Mouse (Mus musculus) ES-CJ7 (cell line): ENCODE results near the gene Ezh2.
"Not testable (repeated sequence)": the region's sequence is repeated elsewhere in the genome, so short reads cannot be mapped to it uniquely, and the experiment has no call there.

ENCODE experiments used
- DNase-seq: peaks from one replicate; pipeline ENCODE4 v3.0.0; 2011; ENCODE audit warnings: low read depth, low spot score

Gene Ezh2

GRCm38 (mm10) chr6:47594926-47595623, at the start of gene Ezh2:
Gene Ezh2, minus strand, starts transcription at chr6:47595341.
- DNase-seq = peak; percentile 97

- DNase-seq = no peak
These were observed 41.5 kb upstream of the Ezh2 start for GRCm38 (mm10) chr6:47636527-47637076.

DNA sequence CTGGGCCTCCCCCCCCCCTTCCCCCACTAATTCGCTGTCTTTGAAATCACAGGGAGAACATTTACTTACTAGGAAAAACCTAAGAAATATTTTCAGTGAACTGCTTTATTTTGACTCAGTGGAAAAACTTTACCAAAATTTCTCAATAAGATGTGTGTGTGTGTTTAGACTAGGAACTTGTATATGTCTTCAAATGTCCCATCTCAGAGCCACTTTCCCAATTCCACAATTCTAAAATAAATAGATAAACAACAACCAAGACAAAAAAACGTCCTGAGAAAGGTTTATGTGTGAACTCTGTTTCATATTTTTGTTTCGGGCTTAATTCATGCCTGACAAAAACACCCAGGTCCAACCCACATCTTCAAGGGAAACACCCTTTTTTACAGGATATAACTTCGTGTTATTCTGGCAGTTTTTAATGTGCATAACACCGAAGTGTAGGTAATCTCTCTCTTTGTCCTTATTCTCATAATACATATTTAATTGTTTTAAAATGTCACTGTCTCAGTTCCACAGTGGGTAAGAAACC, 40.9 kb upstream of the Ezh2 start:
- DNase-seq = no peak

DNA sequence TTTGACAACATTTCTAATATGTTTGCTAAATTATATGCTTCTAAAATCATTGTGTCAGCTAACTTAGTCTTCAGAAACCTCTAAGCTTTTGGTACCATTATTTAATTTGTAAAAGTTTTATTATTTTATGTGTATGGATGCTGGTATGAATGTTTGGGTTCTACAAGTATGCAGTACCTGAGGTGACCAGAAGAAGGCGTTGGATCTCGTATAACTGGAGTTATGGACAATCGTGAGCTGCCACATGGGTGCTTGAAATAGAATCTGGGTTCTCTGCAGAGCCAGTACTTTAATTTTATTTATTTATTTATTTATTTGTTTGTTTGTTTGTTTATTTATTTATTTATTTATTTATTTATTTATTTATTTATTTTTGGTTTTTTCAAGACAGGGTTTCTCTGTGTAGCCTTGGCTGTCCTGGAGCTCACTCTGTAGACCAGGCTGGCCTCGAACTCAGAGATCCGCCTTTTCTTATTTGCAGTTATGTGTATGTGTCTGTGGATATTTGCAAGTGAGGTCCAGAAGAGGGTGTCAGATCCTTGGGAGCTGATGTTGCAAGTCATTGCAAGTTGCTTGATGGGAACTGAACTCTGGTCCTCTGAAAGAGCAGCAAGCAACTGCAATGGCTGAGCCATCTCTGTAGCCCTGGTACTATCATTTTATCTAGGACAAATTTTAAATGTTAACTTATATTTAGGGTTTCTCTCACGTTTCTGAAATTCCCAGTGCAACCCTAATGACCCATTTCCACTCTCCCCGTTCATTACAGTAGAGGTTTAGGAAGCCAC, 40.3 kb upstream of the Ezh2 start:
- DNase-seq = peak; percentile 70

GRCm38 (mm10) chr6:47633467-47633866, 38.3 kb upstream of the Ezh2 start:
- DNase-seq = peak; percentile 92

- not testable (repeated sequence) for DNase-seq
These were observed 34.9 kb upstream of the Ezh2 start for GRCm38 (mm10) chr6:47630061-47630460.

- DNase-seq = no peak
These were observed 32.8 kb upstream of the Ezh2 start for GRCm38 (mm10) chr6:47627978-47628377.

DNA sequence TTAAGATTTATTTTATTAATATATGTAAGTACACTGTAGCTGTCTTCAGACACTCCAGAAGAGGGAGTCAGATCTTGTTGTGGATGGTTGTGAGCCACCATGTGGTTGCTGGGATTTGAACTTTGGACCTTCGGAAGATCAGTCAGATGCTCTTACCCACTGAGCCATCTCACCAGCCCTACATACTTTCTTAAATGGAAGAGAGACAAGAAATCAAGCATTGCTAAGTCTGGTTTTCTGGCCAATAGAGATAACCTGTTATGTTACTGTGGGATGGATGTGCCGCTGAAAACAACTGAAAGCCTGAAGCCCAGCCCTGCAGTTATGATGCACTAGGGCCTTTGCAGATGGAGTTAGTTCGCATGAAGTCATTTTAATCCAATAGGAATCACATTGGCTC, 31.8 kb upstream of the Ezh2 start:
- not testable (repeated sequence) for DNase-seq

- DNase-seq = no peak
These were observed 25.9 kb upstream of the Ezh2 start for GRCm38 (mm10) chr6:47621039-47621438.

DNA sequence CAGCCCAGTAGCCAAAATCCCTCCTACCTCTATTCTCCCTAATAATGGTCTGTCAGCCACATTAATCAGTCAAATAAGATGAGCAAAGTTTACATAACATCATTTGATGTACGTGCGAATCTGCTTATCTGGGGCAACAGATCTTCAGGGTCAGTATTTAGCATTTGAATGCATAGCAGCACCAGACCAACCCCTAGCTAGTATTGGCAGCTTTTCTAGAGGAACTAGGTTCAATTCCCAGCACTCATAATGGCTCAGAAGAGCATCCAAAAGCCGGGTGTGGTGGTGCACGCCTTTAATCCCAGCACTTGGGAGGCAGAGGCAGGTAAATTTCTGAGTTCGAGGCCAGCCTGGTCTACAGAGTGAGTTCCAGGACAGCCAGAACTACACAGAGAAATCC, 13.2 kb upstream of the Ezh2 start:
- DNase-seq = peak; percentile 88

GRCm38 (mm10) chr6:47601931-47602330, 6.8 kb upstream of the Ezh2 start:
- peak; percentile 54 for DNase-seq

- peak; percentile 55 for DNase-seq
These were observed 555 bp upstream of the Ezh2 start for GRCm38 (mm10) chr6:47595696-47596095.

GRCm38 (mm10) chr6:47594141-47594835, 853 bp downstream of the Ezh2 start:
- DNase-seq = peak; percentile 81

DNA sequence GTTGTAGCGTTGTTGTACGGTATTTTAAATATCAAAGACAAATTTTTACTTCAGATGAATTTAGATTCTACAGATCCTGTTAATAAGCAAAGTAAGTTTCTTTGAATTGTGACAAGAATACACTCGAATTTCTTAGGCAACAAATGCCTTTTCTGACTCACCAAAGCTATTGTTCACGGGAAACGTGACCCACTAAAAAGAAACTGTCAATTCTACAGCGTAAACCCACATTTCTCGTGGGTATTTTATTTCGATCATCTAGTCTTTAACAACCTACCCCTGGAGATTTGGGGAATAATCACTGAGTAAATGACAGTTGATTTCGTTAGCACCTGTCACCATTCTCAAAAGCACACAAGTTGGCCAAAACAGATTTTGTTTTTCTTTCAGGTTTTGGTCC, 1.6 kb downstream of the Ezh2 start:
- DNase-seq = no peak

GRCm38 (mm10) chr6:47587332-47587731, 7.8 kb downstream of the Ezh2 start:
- not testable (repeated sequence) for DNase-seq

DNA sequence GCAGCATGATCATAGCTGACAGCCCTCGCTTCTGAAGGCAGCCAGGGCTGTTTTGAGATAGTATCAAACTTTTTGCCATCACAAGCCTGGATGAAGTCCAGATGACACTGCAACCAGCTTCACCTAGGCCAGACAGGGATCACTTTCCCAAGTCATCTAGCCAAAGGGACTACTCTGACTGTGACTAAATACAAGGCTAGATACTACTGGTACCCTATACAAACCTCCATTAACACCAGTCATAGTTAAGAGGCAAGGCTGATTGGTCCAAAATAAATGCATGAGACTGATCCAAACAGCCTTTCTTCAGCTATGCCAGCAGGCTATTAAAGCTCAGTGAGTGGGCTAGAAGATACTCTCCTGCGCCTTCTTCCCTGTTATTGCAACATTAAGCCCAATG, 22.3 kb downstream of the Ezh2 start:
- DNase-seq = no peak

- no peak for DNase-seq
These were observed 29.7 kb downstream of the Ezh2 start for GRCm38 (mm10) chr6:47565326-47566035.

DNA sequence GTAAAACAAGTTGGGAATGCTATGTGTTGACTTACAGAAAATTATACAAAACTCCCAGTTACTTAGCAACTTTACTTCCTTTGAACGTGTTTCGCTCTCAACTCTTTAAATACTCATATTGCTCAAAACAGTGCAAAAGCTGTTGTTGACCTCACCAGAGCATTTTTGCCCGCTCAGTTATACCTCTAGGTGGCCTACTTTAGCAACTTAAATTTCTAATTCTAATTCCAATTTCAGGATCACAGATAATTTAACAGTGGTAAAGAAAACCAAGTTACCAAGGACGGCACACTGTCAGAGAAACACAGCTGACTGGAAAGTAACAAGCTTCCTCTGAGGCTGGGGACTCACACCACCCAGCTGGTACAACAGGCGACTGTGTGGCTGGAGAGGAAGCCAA, 33.7 kb downstream of the Ezh2 start:
- DNase-seq = no peak

- DNase-seq = no peak
These were observed 34.3 kb downstream of the Ezh2 start for GRCm38 (mm10) chr6:47560846-47561245.

DNA sequence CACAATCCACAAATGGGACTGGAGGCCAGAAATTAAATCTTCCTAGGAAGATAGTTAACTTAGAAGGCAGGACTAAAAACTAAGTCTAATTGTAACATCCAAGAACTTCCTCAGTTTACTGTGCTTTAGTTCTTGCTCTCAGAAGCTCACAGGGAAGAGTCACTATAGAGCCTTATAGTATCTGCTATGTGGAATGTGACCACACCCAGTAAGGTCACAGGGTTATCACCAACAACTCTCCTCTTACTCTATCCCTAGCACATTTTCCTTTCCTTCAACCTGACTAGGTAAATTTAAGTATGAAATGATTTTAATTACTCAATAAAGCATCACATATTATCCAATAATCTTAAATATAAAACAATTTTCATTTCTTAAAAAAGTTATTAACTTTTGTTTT, 34.7 kb downstream of the Ezh2 start:
- peak; percentile 17 for DNase-seq

GRCm38 (mm10) chr6:47559287-47559686, 35.9 kb downstream of the Ezh2 start:
- no peak for DNase-seq
